Mouse (Mus musculus) small intestine, adult 2 months (tissue): ENCODE data around the gene Igsf9. TPM values are rescaled to one million over a fixed set of nuclear protein-coding genes. Genes with fewer than 3 reads are reported as not detected.
A peak's percentile ranks its signal among the peaks of the same experiment; 100 is the strongest.

Experiments
- H3K27ac ChIP-seq: fragments of 200-500 bp; 2 replicates; pipeline ENCODE4 v1.5.1; 2012; ENCODE audit warnings: low read depth, low read length, control low read depth, inconsistent platforms; ENCODE audit not compliant: insufficient read depth
- H3K27me3 ChIP-seq: fragments of 200-500 bp; 2 replicates; pipeline ENCODE4 v1.6.1; 2012; ENCODE audit warnings: mild to moderate bottlenecking, moderate library complexity, low read length, inconsistent platforms; ENCODE audit not compliant: control insufficient read depth, insufficient read depth
- H3K36me3 ChIP-seq: fragments of 200-500 bp; 2 replicates; pipeline ENCODE4 v1.6.1; 2012; ENCODE audit warnings: mild to moderate bottlenecking, low read length, control low read depth, inconsistent platforms; ENCODE audit not compliant: control insufficient read depth, insufficient read depth
- H3K4me1 ChIP-seq: fragments of 200-500 bp; 2 replicates; pipeline ENCODE4 v1.6.1; 2012; ENCODE audit warnings: low read length, inconsistent platforms, mixed read lengths; ENCODE audit not compliant: control insufficient read depth, insufficient read depth, insufficient read length
- H3K4me3 ChIP-seq: fragments of 200-500 bp; 2 replicates; pipeline ENCODE4 v1.5.1; 2012; ENCODE audit warnings: low read depth, mild to moderate bottlenecking, control low read depth, inconsistent platforms, low read length, moderate library complexity
- CTCF ChIP-seq: fragments of 200-500 bp; IDR thresholded peaks from 2 replicates; pipeline ENCODE4 v1.5.1; 2012; ENCODE audit warnings: low read depth, mild to moderate bottlenecking, control low read depth, inconsistent platforms, low read length, moderate library complexity, mixed read lengths; ENCODE audit not compliant: insufficient replicate concordance, insufficient read length; ENCODE audit errors: extremely low read depth
- POLR2A ChIP-seq: fragments of 200-500 bp; IDR thresholded peaks from 2 replicates; pipeline ENCODE4 v1.6.1; 2012; ENCODE audit warnings: low read depth, mild to moderate bottlenecking, control low read depth, inconsistent platforms, low read length, moderate library complexity
- WGBS: fragments of 180-500 bp; shearing (Covaris S2); methylation state at CpG from one replicate; pipeline ENCODE4 v1.1.7; 2018; 5-methylcytosine and 5-hydroxymethylcytosine counted together
- polyA plus RNA-seq: library from polyadenylated mRNA; depleted of rRNA; stranded (reverse); fragments of >200 nt; gene quantifications from 2 replicates; pipeline ENCODE4 v1.2.3, GENCODE M21; 2012

The Igsf9 gene
- polyA plus RNA-seq, 1 experiment, result 516 TPM

- Histone ChIP-seq H3K36me3 (peaks cover 28% of the 10 kb centered on the region), H3K27me3 (no peaks in the 10 kb centered on the region), H3K4me1 (peaks cover 23% of the 10 kb centered on the region), H3K27ac (peak overlapping the region; percentile 97), H3K4me3 (peak overlapping the region; percentile 90)
- WGBS, result 7% methylated on average over 13 of the region's 13 CpGs
- TF ChIP-seq CTCF (no peak; the same call in 1 of the 2 replicates), POLR2A (no peak)
Measured at GRCm38 (mm10) chr1:172502145-172503110, 20.8 kb downstream of the Igsf9 start.

DNA sequence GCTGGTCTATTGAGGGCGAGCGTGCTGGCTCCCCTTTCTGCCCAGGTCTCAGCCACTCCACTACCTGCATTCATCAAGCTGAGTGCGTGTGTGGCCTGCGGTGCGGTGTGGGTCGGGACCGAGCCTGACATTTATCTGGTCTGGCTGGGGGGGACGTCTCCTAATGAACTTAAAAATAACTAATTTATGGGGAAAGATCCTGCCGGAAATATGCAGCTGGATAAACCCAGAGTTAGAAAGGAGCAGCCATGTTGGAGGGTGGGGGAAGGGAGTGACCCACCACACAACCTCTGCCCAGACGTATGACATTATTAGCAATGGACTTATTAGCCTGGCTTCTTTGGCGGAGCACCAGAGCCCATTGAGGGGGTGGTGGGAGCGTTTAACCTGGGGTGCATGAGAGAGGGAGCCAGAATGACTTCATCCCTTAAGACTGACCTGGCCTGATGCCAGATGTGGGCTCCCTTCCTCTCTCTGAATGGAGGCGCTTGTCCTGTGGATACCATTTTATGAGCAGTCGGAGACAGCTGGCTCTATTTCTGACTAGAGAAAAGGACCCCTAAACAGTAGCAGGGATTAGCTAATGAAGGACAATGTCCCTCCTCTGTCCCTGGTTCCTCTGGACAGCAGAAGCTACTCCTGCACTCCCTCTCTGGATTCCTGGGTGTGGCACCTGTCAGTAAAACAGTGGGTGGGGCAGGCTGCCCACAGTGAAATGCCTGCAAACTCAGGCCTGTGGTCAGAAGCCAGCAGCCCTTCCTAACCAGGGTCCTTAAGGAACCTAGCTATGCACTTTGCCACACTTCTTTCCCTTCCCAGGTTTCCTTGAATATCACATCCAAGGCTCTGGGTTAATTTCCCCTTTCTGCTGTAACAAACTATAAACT lies 21.8 kb downstream of the Igsf9 start:
- TF ChIP-seq CTCF, result peak; percentile 6; the same call in 1 of the 2 replicates
- no peak for TF ChIP-seq POLR2A

GRCm38 (mm10) chr1:172504756-172505155 lies 23.2 kb downstream of the Igsf9 start:
- whole genome bisulfite sequencing, result 79% methylated on average over 8 of the region's 8 CpGs
- peaks cover 36% of the 10 kb centered on the region for H3K36me3 ChIP-seq
- TF ChIP-seq CTCF (no peak), POLR2A (no peak)
- no peaks in the 10 kb centered on the region for H3K27me3 ChIP-seq
- no peak overlapping the region for H3K27ac ChIP-seq
- no peak overlapping the region for H3K4me3 ChIP-seq
- peaks cover 24% of the 10 kb centered on the region for H3K4me1 ChIP-seq

More for the DNA sequence above, 21.8 kb downstream of the Igsf9 start:
- Histone ChIP-seq H3K27me3 (no peaks in the 10 kb centered on the region), H3K36me3 (peaks cover 36% of the 10 kb centered on the region), H3K4me3 (peak overlapping the region; percentile 90), H3K4me1 (peaks cover 24% of the 10 kb centered on the region), H3K27ac (peak overlapping the region; percentile 97)
- WGBS, result 18% methylated on average over 14 of the region's 14 CpGs

- WGBS, result 62% methylated on average over 5 of the region's 5 CpGs
- Histone ChIP-seq H3K27ac (no peak overlapping the region), H3K27me3 (no peaks in the 10 kb centered on the region), H3K36me3 (peaks cover 36% of the 10 kb centered on the region), H3K4me3 (no peak overlapping the region), H3K4me1 (peaks cover 29% of the 10 kb centered on the region)
- TF ChIP-seq CTCF, result no peak
- no peak for TF ChIP-seq POLR2A
Measured at GRCm38 (mm10) chr1:172507001-172507400, 25.4 kb downstream of the Igsf9 start.

- WGBS, result 91% methylated on average over 3 of the region's 3 CpGs
- Histone ChIP-seq H3K27me3 (no peaks in the 10 kb centered on the region), H3K27ac (no peak overlapping the region), H3K4me3 (no peak overlapping the region), H3K36me3 (peaks cover 36% of the 10 kb centered on the region), H3K4me1 (peaks cover 23% of the 10 kb centered on the region)
- TF ChIP-seq CTCF (no peak), POLR2A (no peak)
Measured at GRCm38 (mm10) chr1:172507701-172508100, 26.1 kb downstream of the Igsf9 start.

DNA sequence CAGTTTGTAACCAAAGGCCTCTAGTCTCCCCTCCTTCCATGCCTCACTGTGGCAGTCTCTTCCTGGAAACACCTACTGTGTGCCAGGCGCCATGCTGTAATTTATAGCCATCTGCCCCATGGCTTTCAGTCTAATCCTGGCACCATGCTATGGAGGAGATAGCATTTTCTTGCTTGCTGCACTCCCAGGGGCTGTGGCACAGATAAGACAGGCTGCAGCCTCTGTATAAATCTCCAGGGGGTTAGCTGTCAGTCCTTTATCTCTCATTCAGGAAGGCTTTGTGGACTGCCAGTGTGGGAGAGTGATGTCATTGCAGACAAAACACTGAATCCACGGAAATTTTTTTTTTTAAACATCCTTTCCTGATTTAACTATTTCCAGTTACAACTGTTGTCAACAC lies 26.6 kb downstream of the Igsf9 start:
- no peaks in the 10 kb centered on the region for H3K27me3 ChIP-seq
- H3K36me3 ChIP-seq, result peaks cover 36% of the 10 kb centered on the region
- whole genome bisulfite sequencing, result 69% methylated on average over 2 of the region's 2 CpGs
- TF ChIP-seq POLR2A, result no peak
- no peak for TF ChIP-seq CTCF
- no peak overlapping the region for H3K27ac ChIP-seq
- H3K4me3 ChIP-seq, result no peak overlapping the region
- peaks cover 18% of the 10 kb centered on the region; the same call in 1 of the 2 replicates for H3K4me1 ChIP-seq
